Mouse (Mus musculus) embryonic facial prominence, embryonic 10.5 days (tissue): ENCODE data around the gene Fbxo42. TPM values are rescaled to one million over a fixed set of nuclear protein-coding genes. Genes with fewer than 3 reads are reported as not detected.

Source experiments
- DNase-seq: peaks from one replicate; pipeline ENCODE4 v3.0.0-alpha.2; 2017; ENCODE audit warnings: low spot score
- H3K27ac ChIP-seq: fragments of 300-500 bp; sonication (generic); replicated peaks from 2 replicates; pipeline ENCODE4 v1.5.1; 2016; ENCODE audit warnings: mild to moderate bottlenecking
- H3K27me3 ChIP-seq: fragments of 300-500 bp; sonication (generic); replicated peaks from 2 replicates; pipeline ENCODE4 v1.6.1; 2016; ENCODE audit warnings: low read depth, mild to moderate bottlenecking; ENCODE audit not compliant: poor library complexity, severe bottlenecking
- H3K36me3 ChIP-seq: fragments of 300-500 bp; sonication (generic); replicated peaks from 2 replicates; pipeline ENCODE4 v1.6.1; 2016; ENCODE audit warnings: mild to moderate bottlenecking, moderate library complexity
- H3K4me1 ChIP-seq: fragments of 300-500 bp; sonication (generic); 2 replicates; pipeline ENCODE4 v1.6.1; 2016
- H3K4me3 ChIP-seq: fragments of 300-500 bp; sonication (generic); 2 replicates; pipeline ENCODE4 v1.5.1; 2016; ENCODE audit warnings: mild to moderate bottlenecking, moderate library complexity
- H3K9me3 ChIP-seq: fragments of 300-500 bp; sonication (generic); 2 replicates; pipeline ENCODE4 v1.6.1; 2016; ENCODE audit warnings: mild to moderate bottlenecking
- WGBS: fragments of 180-500 bp; shearing (Covaris S2); methylation state at CpG from one replicate; pipeline ENCODE4 v1.1.7; 2016; 5-methylcytosine and 5-hydroxymethylcytosine counted together
- polyA plus RNA-seq: library from polyadenylated mRNA; unstranded; fragments of >200 nt; fragmentation: Nextera tagmentation; extraction: Ambion mirVana; gene quantifications from 2 replicates; pipeline ENCODE4 v1.2.1, GENCODE M21; 2016

The Fbxo42 gene
- polyA plus RNA-seq, 1 experiment from 2014 or later = 29.3 TPM

DNA sequence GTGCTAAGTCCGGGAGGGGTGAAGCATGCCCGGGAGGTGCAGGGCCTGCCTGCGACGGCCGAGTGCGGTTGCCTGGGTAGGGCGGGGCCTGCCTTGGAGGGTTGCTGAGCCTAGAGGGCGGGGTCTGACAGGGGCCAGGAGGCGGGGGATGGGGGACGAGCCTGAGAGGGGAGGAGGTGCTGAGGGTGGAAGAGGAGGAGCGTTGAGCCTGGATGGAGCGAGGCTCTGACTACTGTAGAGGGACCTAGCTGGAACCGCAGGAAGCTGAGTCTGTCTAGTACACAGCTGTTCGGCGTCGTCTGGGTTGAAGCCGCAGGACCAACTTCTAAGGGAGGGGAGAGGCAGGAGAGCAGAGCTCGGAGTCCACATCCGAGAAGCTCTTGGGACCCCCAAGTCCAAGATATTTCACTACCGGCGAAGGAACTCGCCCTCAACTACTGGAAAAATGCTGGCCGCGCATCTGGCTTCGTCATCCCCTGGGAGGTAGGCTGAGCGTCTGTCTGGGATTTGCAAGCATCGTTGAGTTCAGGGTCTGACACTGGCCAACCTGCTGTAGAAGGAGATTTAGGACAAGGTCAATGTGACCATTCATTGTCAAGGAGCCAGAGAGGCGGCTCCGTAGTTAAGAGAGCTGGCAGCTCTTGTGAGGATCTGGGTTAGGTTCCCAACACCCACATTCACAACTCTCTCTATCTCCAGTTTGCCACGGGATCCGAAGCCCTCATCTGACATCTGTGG, 91.8 kb downstream of the Fbxo42 start, which contains the start of gene Arhgef19:
TSS of gene Arhgef19 (plus strand) at position 112 of the 738 bp plus-strand sequence.
- peak; percentile 92 for DNase-seq
- Histone ChIP-seq H3K4me1 (peaks cover 56% of the 10 kb centered on the region), H3K27ac (peak within 1 kb of the TSS; percentile 59), H3K9me3 (no peaks in the 10 kb centered on the region), H3K4me3 (peak within 1 kb of the TSS; percentile 55), H3K36me3 (no peaks in the 10 kb centered on the region), H3K27me3 (peaks cover 96% of the 10 kb centered on the region)
- WGBS = 2% methylated on average over 31 of the region's 31 CpGs

DNA sequence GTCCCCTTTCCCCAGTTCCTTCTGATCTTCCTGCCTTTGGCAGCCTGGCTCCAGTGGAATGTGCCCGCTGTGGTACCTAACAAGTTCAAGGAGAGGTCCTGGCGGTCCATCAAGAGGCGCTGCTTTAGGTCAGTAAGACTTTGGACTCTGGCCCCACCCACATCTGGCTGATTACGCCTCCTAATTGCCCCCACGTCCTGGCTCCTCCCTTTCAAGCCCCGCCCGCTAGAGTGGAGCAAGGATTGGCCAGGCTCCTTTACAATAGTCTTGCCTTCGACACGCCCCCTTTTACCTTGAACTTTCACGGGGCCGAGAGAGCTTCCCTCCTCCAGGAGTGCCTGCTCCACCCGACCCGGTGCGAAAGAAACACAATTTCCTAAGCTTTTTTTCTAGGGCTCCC, 92.9 kb downstream of the Fbxo42 start:
- no peaks in the 10 kb centered on the region for H3K9me3 ChIP-seq
- peak overlapping the region; percentile 38 for H3K4me3 ChIP-seq
- DNase-seq = peak; percentile 68
- peaks cover 64% of the 10 kb centered on the region for H3K4me1 ChIP-seq
- peaks cover 99% of the 10 kb centered on the region for H3K27me3 ChIP-seq
- H3K36me3 ChIP-seq = no peaks in the 10 kb centered on the region
- H3K27ac ChIP-seq = no peak overlapping the region
- 2% methylated on average over 14 of the region's 14 CpGs for WGBS

DNA sequence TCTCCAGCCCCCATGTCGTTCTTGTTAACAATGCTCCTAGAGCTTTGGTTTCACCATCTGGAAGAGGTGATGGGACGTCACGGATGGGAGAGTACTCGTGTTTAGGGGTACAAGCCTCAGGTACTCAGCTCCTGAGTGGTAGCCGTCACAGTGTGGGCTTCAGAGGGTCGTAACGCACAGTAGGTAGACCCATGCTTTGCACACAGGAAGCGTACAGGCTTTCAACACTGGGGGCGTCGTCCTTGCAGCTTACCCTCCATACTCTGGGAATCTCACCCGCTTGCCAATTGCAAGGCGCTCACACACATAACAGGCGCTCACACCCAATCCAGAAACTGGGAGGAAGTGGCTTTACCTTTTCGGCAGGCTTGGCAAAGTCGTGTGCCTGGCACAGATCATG, 94.1 kb downstream of the Fbxo42 start:
- Histone ChIP-seq H3K27ac (peak overlapping the region; percentile 57), H3K9me3 (no peaks in the 10 kb centered on the region), H3K36me3 (0 out of 2 replicates have a peak, but pooled peaks cover 3% of the 10 kb centered on the region), H3K4me3 (peak overlapping the region; percentile 48), H3K4me1 (peaks cover 74% of the 10 kb centered on the region), H3K27me3 (peaks cover 100% of the 10 kb centered on the region)
- no peak for DNase-seq
- WGBS = 30% methylated on average over 15 of the region's 15 CpGs

DNA sequence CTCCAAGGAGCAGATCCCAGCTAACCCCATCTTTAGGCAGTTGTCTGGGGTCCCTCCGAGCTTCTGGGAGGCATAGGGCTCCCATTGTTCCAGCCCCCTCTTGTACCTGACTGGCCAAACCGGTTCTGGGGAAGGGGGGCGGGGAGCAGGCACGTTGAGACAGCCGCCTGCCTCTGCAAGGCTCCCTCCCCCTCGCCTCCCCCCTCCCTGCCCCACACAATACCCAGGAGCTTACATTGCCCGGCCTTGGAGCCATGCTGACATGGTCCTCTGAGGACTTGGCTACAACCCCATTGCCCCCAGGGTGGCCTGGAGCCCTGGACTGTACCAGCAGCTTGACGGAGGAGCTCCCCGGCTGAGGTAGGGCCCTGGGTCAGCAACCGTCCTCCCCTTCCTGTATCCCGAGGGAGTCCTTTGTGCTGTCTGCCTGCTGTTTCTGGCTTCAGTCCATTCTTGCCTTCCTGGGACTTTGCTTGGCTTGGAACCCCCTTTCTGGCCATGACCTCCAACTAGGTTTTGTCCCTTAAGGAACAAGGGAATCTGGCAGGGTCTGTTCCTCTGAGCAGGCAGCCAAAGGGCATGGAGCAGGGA, 95.0 kb downstream of the Fbxo42 start:
- peak overlapping the region; percentile 57 for H3K27ac ChIP-seq
- 0 out of 2 replicates have a peak, but pooled peaks cover 3% of the 10 kb centered on the region for H3K36me3 ChIP-seq
- H3K4me3 ChIP-seq = peak overlapping the region; percentile 48
- no peaks in the 10 kb centered on the region for H3K9me3 ChIP-seq
- 5% methylated on average over 11 of the region's 11 CpGs for WGBS
- H3K27me3 ChIP-seq = peaks cover 100% of the 10 kb centered on the region
- peaks cover 83% of the 10 kb centered on the region for H3K4me1 ChIP-seq
- DNase-seq = peak; percentile 74

DNA sequence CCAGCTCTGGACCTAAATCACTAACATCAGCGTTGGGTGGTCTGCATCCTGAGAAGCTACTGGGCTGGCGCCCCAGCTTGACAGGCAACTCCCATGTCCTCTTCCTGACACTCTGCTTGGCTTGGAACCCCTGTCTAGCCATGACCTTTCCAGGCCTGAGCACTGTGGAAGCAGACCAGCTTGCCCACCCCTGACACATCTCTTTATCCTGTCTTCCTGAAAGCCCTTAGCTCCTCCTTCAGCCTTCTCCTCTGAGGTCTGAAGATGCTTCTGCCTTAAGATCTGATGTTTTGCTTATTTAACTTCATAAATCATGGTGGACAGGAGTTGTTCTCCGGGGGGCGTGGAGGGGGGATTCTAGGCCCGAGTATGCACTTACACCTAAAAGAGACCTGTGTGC, 95.9 kb downstream of the Fbxo42 start:
- Histone ChIP-seq H3K27me3 (peaks cover 100% of the 10 kb centered on the region), H3K4me1 (peaks cover 91% of the 10 kb centered on the region), H3K27ac (0 out of 2 replicates have a peak overlapping the region, but pooled peaks have one; percentile 57), H3K9me3 (no peaks in the 10 kb centered on the region), H3K4me3 (peak overlapping the region; percentile 48), H3K36me3 (0 out of 2 replicates have a peak, but pooled peaks cover 3% of the 10 kb centered on the region)
- 60% methylated on average over 5 of the region's 5 CpGs for WGBS
- DNase-seq = no peak

DNA sequence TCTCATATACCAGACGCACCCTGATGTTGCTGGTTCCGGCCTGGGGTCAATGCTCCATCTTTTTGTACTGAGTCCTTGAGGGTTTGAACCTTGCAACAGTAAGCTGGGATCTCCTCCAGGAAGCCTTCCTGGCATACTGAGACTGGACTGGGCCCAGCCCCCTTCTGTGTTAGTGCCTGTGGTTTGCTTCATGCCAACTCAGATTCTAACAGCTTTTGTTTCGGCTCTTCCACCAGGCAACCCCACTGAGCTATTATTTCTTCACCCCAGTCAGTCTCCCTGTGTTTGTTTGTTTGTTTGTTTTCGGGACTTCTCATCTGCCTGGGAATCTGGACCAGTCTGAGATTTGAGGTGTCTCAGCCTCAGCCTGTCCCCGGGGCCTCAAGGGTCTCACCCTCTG, 96.7 kb downstream of the Fbxo42 start:
- 0 out of 2 replicates have a peak, but pooled peaks cover 6% of the 10 kb centered on the region for H3K36me3 ChIP-seq
- peak overlapping the region; percentile 62 for H3K27ac ChIP-seq
- peak overlapping the region; percentile 48 for H3K4me3 ChIP-seq
- peaks cover 100% of the 10 kb centered on the region for H3K27me3 ChIP-seq
- 41% methylated on average over 5 of the region's 5 CpGs for WGBS
- no peaks in the 10 kb centered on the region for H3K9me3 ChIP-seq
- DNase-seq = no peak
- peaks cover 87% of the 10 kb centered on the region for H3K4me1 ChIP-seq

DNA sequence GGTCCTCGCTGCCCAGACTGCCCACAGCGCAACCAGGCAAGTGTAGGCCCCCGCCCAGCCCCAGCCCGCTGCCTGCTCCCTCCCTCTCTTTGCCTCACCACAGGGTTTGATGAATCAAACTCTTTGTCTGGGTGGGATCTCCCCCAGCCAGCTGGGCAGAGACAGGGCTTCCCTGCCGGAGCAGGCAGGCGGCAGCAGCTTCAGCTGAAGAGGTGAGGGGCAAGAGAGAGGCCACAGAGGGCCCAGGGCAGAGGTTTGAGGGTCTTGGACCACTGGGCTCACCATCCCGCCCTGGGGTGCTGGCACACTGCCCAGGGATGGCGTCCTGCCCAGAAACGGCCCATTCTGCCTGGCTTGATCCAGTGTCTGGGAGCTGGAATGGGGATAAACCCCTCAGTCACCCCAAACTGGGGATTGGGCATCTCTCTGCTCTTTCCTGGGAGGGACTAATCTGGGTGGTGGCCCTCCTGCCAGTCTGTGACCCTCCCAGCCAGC, 97.3 kb downstream of the Fbxo42 start:
- 13% methylated on average over 9 of the region's 9 CpGs for WGBS
- H3K9me3 ChIP-seq = no peaks in the 10 kb centered on the region
- peak overlapping the region; percentile 62 for H3K27ac ChIP-seq
- H3K4me3 ChIP-seq = peak overlapping the region; percentile 48
- peak; percentile 55 for DNase-seq
- H3K4me1 ChIP-seq = peaks cover 81% of the 10 kb centered on the region
- 0 out of 2 replicates have a peak, but pooled peaks cover 6% of the 10 kb centered on the region for H3K36me3 ChIP-seq
- H3K27me3 ChIP-seq = peaks cover 100% of the 10 kb centered on the region

DNA sequence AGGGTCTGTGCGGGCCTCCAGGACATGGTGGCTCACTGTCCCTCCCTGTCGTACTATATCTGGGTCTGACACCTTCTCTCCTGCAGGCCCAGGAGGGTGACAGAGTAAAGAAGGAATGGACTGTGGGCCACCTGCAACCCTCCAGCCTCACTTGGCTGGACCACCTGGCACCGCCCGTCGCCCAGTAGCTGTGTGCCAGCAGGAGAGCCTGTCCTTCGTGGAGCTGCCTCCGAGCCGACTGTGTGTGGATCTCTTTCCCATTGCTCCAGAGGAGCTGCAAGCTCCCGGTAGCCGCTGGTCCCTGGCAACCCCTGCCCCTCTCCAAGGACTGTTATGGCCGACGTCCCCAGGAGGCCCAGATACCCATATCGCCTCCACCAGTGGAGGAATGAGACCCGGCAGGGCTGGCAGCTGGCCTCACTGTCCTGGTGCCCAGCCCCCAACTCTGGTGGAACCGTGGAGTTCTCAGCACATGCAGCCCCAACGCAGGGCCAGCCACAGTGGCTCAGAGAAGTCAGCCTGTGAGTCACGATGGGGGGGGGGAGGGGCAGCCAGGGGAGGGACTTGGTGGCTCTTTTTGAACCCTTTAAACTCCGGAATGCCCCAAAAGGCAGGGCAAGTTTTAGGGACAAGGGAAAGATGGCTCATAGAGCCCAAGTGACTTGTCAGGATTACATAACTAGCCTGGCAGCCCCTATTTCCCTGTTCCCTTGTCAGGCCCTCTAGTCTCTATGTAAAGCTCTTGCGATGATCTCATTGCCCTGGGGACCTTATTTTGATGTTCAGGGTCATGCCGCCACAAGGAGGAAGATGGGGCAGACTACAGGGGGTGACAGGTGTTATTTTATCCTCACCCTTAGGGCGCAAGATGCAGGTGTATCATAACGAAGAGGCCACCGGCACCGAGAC, 98.6 kb downstream of the Fbxo42 start:
- no peaks in the 10 kb centered on the region for H3K9me3 ChIP-seq
- DNase-seq = no peak
- peaks cover 77% of the 10 kb centered on the region for H3K4me1 ChIP-seq
- no peak overlapping the region for H3K27ac ChIP-seq
- peaks cover 15% of the 10 kb centered on the region; the same call in 1 of the 2 replicates for H3K36me3 ChIP-seq
- H3K27me3 ChIP-seq = peaks cover 100% of the 10 kb centered on the region
- 23% methylated on average over 24 of the region's 24 CpGs for WGBS
- peak overlapping the region; percentile 61; the same call in 1 of the 2 replicates for H3K4me3 ChIP-seq

DNA sequence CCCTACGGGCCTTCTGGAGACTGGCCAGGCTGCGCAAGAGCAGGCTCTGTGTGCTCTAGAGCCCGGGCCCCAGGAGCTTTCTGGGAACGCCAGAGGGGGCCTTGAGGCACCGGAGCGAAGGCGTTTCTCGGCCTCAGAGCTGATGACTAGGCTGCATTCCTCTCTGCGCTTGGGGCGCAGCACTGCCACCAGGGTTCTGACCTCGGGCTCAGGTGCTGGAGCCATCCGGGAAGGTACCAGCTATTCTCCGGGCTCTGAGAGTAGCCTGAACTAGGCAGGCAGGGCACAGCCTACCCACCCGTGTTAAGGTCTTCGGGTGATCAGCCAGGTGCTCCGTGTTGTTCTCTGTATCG, 99.3 kb downstream of the Fbxo42 start:
- WGBS = 2% methylated on average over 17 of the region's 17 CpGs
- H3K4me1 ChIP-seq = peaks cover 72% of the 10 kb centered on the region
- H3K9me3 ChIP-seq = no peaks in the 10 kb centered on the region
- peak overlapping the region; percentile 61; the same call in 1 of the 2 replicates for H3K4me3 ChIP-seq
- no peak overlapping the region for H3K27ac ChIP-seq
- H3K36me3 ChIP-seq = peaks cover 19% of the 10 kb centered on the region; the same call in 1 of the 2 replicates
- H3K27me3 ChIP-seq = peaks cover 99% of the 10 kb centered on the region
- DNase-seq = no peak

DNA sequence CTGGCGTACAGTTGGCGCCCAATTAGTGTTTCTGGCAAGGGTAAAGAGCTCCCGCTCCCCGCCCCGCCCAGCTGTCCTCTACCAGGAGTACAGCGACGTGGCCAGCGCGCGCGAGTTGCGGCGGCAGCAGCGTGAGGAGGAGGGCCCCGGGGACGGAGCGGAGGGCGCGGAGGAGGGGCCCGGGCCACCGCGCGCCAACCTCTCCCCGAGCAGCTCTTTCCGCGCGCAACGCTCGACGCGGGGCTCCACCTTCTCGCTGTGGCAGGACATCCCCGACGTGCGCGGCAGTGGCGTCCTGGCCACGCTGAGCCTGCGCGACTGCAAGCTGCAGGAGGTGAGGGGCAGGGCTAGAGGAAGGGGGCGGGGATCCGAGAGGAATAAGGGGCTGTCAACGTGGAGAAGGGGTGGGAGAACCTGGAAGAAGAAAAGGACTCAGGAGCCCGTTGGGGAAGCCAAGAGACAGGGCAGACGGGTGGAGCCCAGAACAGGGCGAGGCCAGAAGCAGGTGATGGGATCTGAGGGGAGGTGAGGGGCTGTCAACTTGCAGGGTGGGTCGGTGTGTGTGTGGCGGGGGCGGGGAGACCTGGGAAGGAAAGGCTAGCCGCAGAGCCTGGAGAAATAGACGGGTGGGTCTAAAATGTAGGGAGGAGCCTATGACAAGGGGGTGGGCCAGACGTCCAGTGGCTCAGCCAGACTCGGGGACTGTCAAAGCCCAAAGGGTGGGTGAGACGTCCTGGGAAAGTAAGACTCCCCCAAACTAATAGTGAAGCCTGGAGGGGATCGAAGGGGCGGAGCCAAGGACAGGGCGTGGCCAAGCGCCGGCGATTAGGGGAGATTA, 100.3 kb downstream of the Fbxo42 start:
- peak overlapping the region; percentile 61 for H3K4me3 ChIP-seq
- H3K27ac ChIP-seq = peak overlapping the region; percentile 35
- H3K4me1 ChIP-seq = peaks cover 62% of the 10 kb centered on the region
- no peaks in the 10 kb centered on the region for H3K9me3 ChIP-seq
- under 1% methylated on average over 60 of the region's 60 CpGs for WGBS
- DNase-seq = peak; percentile 61
- H3K27me3 ChIP-seq = peaks cover 88% of the 10 kb centered on the region
- H3K36me3 ChIP-seq = peaks cover 19% of the 10 kb centered on the region; the same call in 1 of the 2 replicates

DNA sequence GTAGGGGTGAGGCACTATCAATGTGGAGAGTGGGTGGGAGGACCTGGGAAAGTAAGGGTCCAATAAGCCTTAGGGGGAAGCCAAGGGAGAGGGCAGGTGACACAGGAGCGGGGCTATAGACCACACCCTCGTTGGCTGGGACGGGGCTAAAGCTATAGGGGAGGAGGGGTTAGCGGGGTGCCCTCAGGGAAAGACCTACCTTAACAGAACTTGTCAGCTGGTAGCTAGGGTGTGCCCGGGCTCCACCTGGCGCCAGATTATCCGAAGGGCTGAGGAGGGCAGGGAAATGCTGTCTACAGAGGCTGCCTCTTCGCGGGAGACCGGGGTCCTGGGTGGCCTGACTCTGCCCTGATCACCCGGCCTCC, 100.9 kb downstream of the Fbxo42 start:
- peak overlapping the region; percentile 61; the same call in 1 of the 2 replicates for H3K4me3 ChIP-seq
- no peak for DNase-seq
- no peak overlapping the region for H3K27ac ChIP-seq
- WGBS = 7% methylated on average over 11 of the region's 11 CpGs
- peaks cover 57% of the 10 kb centered on the region for H3K4me1 ChIP-seq
- H3K36me3 ChIP-seq = peaks cover 19% of the 10 kb centered on the region; the same call in 1 of the 2 replicates
- H3K9me3 ChIP-seq = no peaks in the 10 kb centered on the region
- H3K27me3 ChIP-seq = peaks cover 82% of the 10 kb centered on the region
